8 mouse cellular contexts compared by ENCODE assay signal in the genomic region with DNA sequence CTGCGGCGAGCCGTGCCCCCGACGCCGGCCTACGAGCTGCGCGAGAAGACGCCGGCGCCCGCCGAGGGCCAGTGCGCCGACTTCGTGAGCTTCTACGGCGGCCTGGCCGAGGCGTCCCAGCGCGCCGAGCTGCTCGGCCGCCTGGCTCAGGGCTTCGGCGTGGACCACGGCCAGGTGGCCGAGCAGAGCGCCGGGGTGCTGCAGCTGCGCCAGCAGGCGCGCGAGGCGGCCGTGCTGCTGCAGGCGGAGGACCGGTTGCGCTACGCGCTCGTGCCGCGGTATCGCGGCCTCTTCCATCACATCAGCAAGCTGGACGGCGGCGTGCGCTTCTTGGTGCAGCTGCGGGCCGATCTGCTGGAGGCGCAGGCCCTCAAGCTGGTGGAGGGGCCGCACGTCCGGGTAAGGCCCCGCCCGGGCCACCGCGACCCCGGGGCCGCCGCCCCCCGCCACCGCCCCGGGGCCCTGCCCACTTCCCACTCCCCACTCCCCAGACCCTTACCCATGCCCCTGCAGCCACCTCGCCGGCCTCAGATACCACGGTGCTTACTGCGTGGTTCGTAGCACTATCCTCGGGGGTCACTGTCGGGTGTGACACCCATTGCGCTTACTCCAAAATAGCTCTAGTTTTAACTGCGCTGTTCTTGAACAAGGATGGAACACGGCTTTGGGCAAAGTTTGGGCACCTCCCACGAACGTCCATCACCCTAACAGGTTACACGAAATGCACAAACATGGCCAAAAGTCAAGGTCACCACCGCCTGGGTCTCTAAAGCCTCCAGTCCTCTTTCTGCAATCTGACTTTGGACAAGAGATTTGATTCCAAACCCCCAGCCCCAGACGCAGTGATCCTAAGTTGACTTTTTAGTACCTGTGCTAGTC. TPM values are rescaled to one million over a fixed set of nuclear protein-coding genes. Genes with fewer than 3 reads are reported as not detected.
DNase-seq lines count a peak whose midpoint lies in the region; ATAC-seq and TF ChIP-seq lines count a peak whose summit lies in the region.

No protein-coding gene starts in this region.

- peak overlapping the region; percentile 78 for H3K27ac ChIP-seq in kidney, embryonic 15.5 days
- peak overlapping the region; percentile 38 for H3K27ac ChIP-seq in MEL (ENCODE audit: control insufficient read depth, low read depth, low read length)
- peak overlapping the region; percentile 52; the same call in 1 of the 2 replicates for H3K27ac ChIP-seq in embryonic facial prominence, embryonic 11.5 days (replicated peaks; ENCODE audit: low read depth, low read length)
- peak overlapping the region; percentile 94 for H3K27ac ChIP-seq in hindbrain, postnatal 0 days
- H3K27ac ChIP-seq in midbrain, embryonic 13.5 days, result peak overlapping the region; percentile 92

- peaks cover 19% of the 10 kb centered on the region for H3K4me1 ChIP-seq in kidney, embryonic 15.5 days
- H3K4me1 ChIP-seq in MEL (ENCODE audit: control insufficient read depth in 1 of 2, insufficient read depth in 2 of 2, low read length in 2 of 2), result peaks cover 0 to 8% of the 10 kb centered on the region in 2 experiments; a peak in 3 of 4 replicates
- no peaks in the 10 kb centered on the region for H3K4me1 ChIP-seq in embryonic facial prominence, embryonic 11.5 days (ENCODE audit: control insufficient read depth, insufficient read depth, low read length)
- peaks cover 11% of the 10 kb centered on the region for H3K4me1 ChIP-seq in hindbrain, postnatal 0 days (ENCODE audit: insufficient read depth, low read length)
- H3K4me1 ChIP-seq in midbrain, embryonic 13.5 days (replicated peaks), result peaks cover 21% of the 10 kb centered on the region

- 0 out of 2 replicates have a peak, but pooled peaks cover 3% of the 10 kb centered on the region for H3K36me3 ChIP-seq in kidney, embryonic 15.5 days
- H3K36me3 ChIP-seq in MEL (ENCODE audit: control insufficient read depth in 1 of 2, insufficient read depth in 2 of 2, low read length in 2 of 2), result peaks cover 0 to 6% of the 10 kb centered on the region in 2 experiments; a peak in 1 of 4 replicates
- no peaks in the 10 kb centered on the region for H3K36me3 ChIP-seq in embryonic facial prominence, embryonic 11.5 days (replicated peaks; ENCODE audit: control insufficient read depth, insufficient read depth, low read depth, low read length)
- no peaks in the 10 kb centered on the region for H3K36me3 ChIP-seq in hindbrain, postnatal 0 days (ENCODE audit: insufficient read depth, low read length)
- 0 out of 2 replicates have a peak, but pooled peaks cover 8% of the 10 kb centered on the region for H3K36me3 ChIP-seq in midbrain, embryonic 13.5 days

- peaks cover 10% of the 10 kb centered on the region for H3K79me2 ChIP-seq in MEL (ENCODE audit: control insufficient read depth, insufficient read depth, low read length, poor library complexity)

- H3K4me2 ChIP-seq in kidney, embryonic 15.5 days, result peak overlapping the region; percentile 99
- H3K4me2 ChIP-seq in embryonic facial prominence, embryonic 11.5 days (ENCODE audit: low read depth, low read length), result peak overlapping the region; percentile 99
- peak overlapping the region; percentile 99 for H3K4me2 ChIP-seq in hindbrain, postnatal 0 days (ENCODE audit: low read depth, low read length)
- H3K4me2 ChIP-seq in midbrain, embryonic 13.5 days (replicated peaks), result peak overlapping the region; percentile 100

- no peak for TF ChIP-seq CTCF in MEL (IDR thresholded peaks at IDR 0.05 in 2 of 3, conservative IDR thresholded peaks at IDR 0.05 in 1 of 3; ENCODE audit: control insufficient read depth in 1 of 3, insufficient read depth in 1 of 3, low read depth in 2 of 3, low read length in 3 of 3, poor library complexity in 1 of 3, severe bottlenecking in 1 of 3)
- no peak for TF ChIP-seq CTCF in hindbrain, postnatal 0 days (IDR thresholded peaks at IDR 0.05; ENCODE audit: low read depth)

- H3K9me3 ChIP-seq in kidney, embryonic 15.5 days (replicated peaks), result no peaks in the 10 kb centered on the region
- no peaks in the 10 kb centered on the region for H3K9me3 ChIP-seq in MEL (replicated peaks; ENCODE audit: insufficient read depth, low read length)
- H3K9me3 ChIP-seq in embryonic facial prominence, embryonic 11.5 days (replicated peaks; ENCODE audit: control insufficient read depth, low read length), result no peaks in the 10 kb centered on the region
- no peaks in the 10 kb centered on the region for H3K9me3 ChIP-seq in hindbrain, postnatal 0 days (ENCODE audit: low read length)
- H3K9me3 ChIP-seq in midbrain, embryonic 13.5 days, result no peaks in the 10 kb centered on the region

- H3K9ac ChIP-seq in kidney, embryonic 15.5 days, result peak overlapping the region; percentile 83
- peak overlapping the region; percentile 95 for H3K9ac ChIP-seq in MEL (ENCODE audit: control insufficient read depth, low read depth, low read length, poor library complexity, severe bottlenecking)
- peak overlapping the region; percentile 82 for H3K9ac ChIP-seq in embryonic facial prominence, embryonic 11.5 days (replicated peaks; ENCODE audit: low read length)
- peak overlapping the region; percentile 94 for H3K9ac ChIP-seq in hindbrain, postnatal 0 days (replicated peaks; ENCODE audit: low read length)
- peak overlapping the region; percentile 95 for H3K9ac ChIP-seq in midbrain, embryonic 13.5 days (replicated peaks)

- TF ChIP-seq POLR2A in MEL (IDR thresholded peaks at IDR 0.05; ENCODE audit: control insufficient read depth in 1 of 2, insufficient read depth in 1 of 2, low read depth in 1 of 2, low read length in 2 of 2, poor library complexity in 1 of 2), result no peak; a peak in 1 of 4 replicates

- 5% methylated on average over 77 of the region's 83 CpGs for whole genome bisulfite sequencing in kidney, embryonic 15.5 days
- WGBS in embryonic facial prominence, embryonic 11.5 days, result 10% methylated on average over 47 of the region's 83 CpGs
- 6% methylated on average over 77 of the region's 83 CpGs for WGBS in hindbrain, postnatal 0 days
- WGBS in midbrain, embryonic 13.5 days, result 5% methylated on average over 78 of the region's 83 CpGs

- DNase-seq in kidney, adult 11 months, result no peak
- DNase-seq in MEL (ENCODE audit: low read depth, low spot score), result peak; percentile 52
- DNase-seq in embryonic facial prominence, embryonic 11.5 days (ENCODE audit: low spot score), result peak; percentile 41
- DNase-seq in hindbrain, postnatal 0 days (ENCODE audit: low spot score), result no peak
- no peak for DNase-seq in layer of hippocampus, postnatal 10 days (ENCODE audit: low spot score in 2 of 2)

- peak overlapping the region; percentile 85 for H3K4me3 ChIP-seq in kidney, embryonic 15.5 days (replicated peaks)
- peak overlapping the region; percentile 56 to 72 for H3K4me3 ChIP-seq in MEL (ENCODE audit: control insufficient read depth in 1 of 2, insufficient read depth in 1 of 2, low read depth in 2 of 2, low read length in 2 of 2)
- H3K4me3 ChIP-seq in embryonic facial prominence, embryonic 11.5 days (ENCODE audit: low read depth, low read length), result peak overlapping the region; percentile 89
- peak overlapping the region; percentile 77 for H3K4me3 ChIP-seq in hindbrain, postnatal 0 days (ENCODE audit: low read length)
- peak overlapping the region; percentile 92 for H3K4me3 ChIP-seq in midbrain, embryonic 13.5 days (replicated peaks)

- no peak for TF ChIP-seq RAD21 in MEL (IDR thresholded peaks at IDR 0.05; ENCODE audit: low read depth, low read length)

- ATAC-seq in kidney, embryonic 15.5 days (replicated peaks; ENCODE audit: low FRiP score), result peak; percentile 59
- peak; percentile 31 for ATAC-seq in embryonic facial prominence, embryonic 11.5 days (replicated peaks; ENCODE audit: insufficient number of reproducible peaks, low FRiP score, low TSS enrichment, low read depth)
- ATAC-seq in hindbrain, postnatal 0 days, result peak; percentile 66
- peak; percentile 65 for ATAC-seq in midbrain, embryonic 13.5 days
- no peak for ATAC-seq in inflammation-experienced regulatory T-cells, adult 6 months

- TF ChIP-seq EP300 in MEL (IDR thresholded peaks at IDR 0.05; ENCODE audit: low read depth in 1 of 2, low read length in 2 of 2), result no peak

- H3K27me3 ChIP-seq in kidney, embryonic 15.5 days, result no peaks in the 10 kb centered on the region
- no peaks in the 10 kb centered on the region; a peak in 1 of 4 replicates for H3K27me3 ChIP-seq in MEL (ENCODE audit: control insufficient read depth in 1 of 2, insufficient read depth in 2 of 2, low read length in 2 of 2)
- no peaks in the 10 kb centered on the region for H3K27me3 ChIP-seq in embryonic facial prominence, embryonic 11.5 days (ENCODE audit: control insufficient read depth, insufficient read depth, low read length)
- H3K27me3 ChIP-seq in hindbrain, postnatal 0 days (ENCODE audit: insufficient read depth, low read length), result no peaks in the 10 kb centered on the region
- 0 out of 2 replicates have a peak, but pooled peaks cover under 1% of the 10 kb centered on the region for H3K27me3 ChIP-seq in midbrain, embryonic 13.5 days

RNA-seq across cellular contexts. Expression of a gene that starts 0.6 kb away (rescaled TPM):
- 11.7 and 12.8 TPM in 2 replicates for polyA plus RNA-seq in kidney, embryonic 15.5 days (2015; fragmentation: Nextera tagmentation; extraction: Ambion mirVana)
- 5.8 and 7.2 TPM in 2 replicates for total RNA-seq in MEL (2012; rRNA removed)
- polyA plus RNA-seq in MEL (2012; ENCODE audit: insufficient read depth in 1 of 2, insufficient read length in 2 of 2, low read depth in 1 of 2, low replicate concordance in 2 of 2, missing spikeins in 1 of 2), result 10 to 100 TPM in 1 of 2 experiments, not detected in 1; 13.2 TPM
- 9.8 and 10.4 TPM in 2 replicates for polyA plus RNA-seq in embryonic facial prominence, embryonic 11.5 days (2014; fragmentation: Nextera tagmentation; extraction: Ambion mirVana)
- total RNA-seq in hindbrain, postnatal 0 days (2014; rRNA removed), result 36.6 and 37.2 TPM in 2 replicates
- 20.0 TPM in 2 replicates for polyA plus RNA-seq in hindbrain, postnatal 0 days (2015; fragmentation: Nextera tagmentation; extraction: Ambion mirVana)
- polyA plus RNA-seq in midbrain, embryonic 13.5 days (2015; fragmentation: Nextera tagmentation; extraction: Ambion mirVana), result 11.8 and 13.8 TPM in 2 replicates
- 1 to 10 TPM; 2.6 to 7.3 (median 7.1) TPM for polyA plus RNA-seq in inflammation-experienced regulatory T-cells, adult 6 months (2017; shearing (Covaris generic))
- 10 to 100 TPM; 20.3 to 22.3 TPM for total RNA-seq in layer of hippocampus, postnatal 10 days (2021)

RNA-seq across cellular contexts. Expression of a gene that starts 38.6 kb away (rescaled TPM):
- polyA plus RNA-seq in kidney, embryonic 15.5 days (2015; fragmentation: Nextera tagmentation; extraction: Ambion mirVana), result 2.0 and 3.5 TPM in 2 replicates
- total RNA-seq in MEL (2012; rRNA removed), result 0.08 TPM in 1 of 2 replicates, not detected in the other
- polyA plus RNA-seq in MEL (2012; ENCODE audit: insufficient read depth in 1 of 2, insufficient read length in 2 of 2, low read depth in 1 of 2, low replicate concordance in 2 of 2, missing spikeins in 1 of 2), result under 1 TPM in 1 of 2 experiments, not detected in 1; 0.84 TPM
- 0.08 and 0.53 TPM in 2 replicates for polyA plus RNA-seq in embryonic facial prominence, embryonic 11.5 days (2014; fragmentation: Nextera tagmentation; extraction: Ambion mirVana)
- not detected in 2 replicates for total RNA-seq in hindbrain, postnatal 0 days (2014; rRNA removed)
- polyA plus RNA-seq in hindbrain, postnatal 0 days (2015; fragmentation: Nextera tagmentation; extraction: Ambion mirVana), result 0.29 and 0.45 TPM in 2 replicates
- polyA plus RNA-seq in midbrain, embryonic 13.5 days (2015; fragmentation: Nextera tagmentation; extraction: Ambion mirVana), result 0.10 and 0.28 TPM in 2 replicates
- 10 to 100 TPM; 15.6 to 28.0 (median 24.5) TPM for polyA plus RNA-seq in inflammation-experienced regulatory T-cells, adult 6 months (2017; shearing (Covaris generic))
- total RNA-seq in layer of hippocampus, postnatal 10 days (2021), result under 1 TPM; 0.25 to 0.33 TPM

RNA-seq across cellular contexts. Expression of a gene that starts 51.0 kb away (rescaled TPM):
- 322 TPM in 2 replicates for polyA plus RNA-seq in kidney, embryonic 15.5 days (2015; fragmentation: Nextera tagmentation; extraction: Ambion mirVana)
- 91.8 and 109 TPM in 2 replicates for total RNA-seq in MEL (2012; rRNA removed)
- 100 to 1,000 TPM in 1 of 2 experiments, not detected in 1; 128 TPM for polyA plus RNA-seq in MEL (2012; ENCODE audit: insufficient read depth in 1 of 2, insufficient read length in 2 of 2, low read depth in 1 of 2, low replicate concordance in 2 of 2, missing spikeins in 1 of 2)
- 311 and 315 TPM in 2 replicates for polyA plus RNA-seq in embryonic facial prominence, embryonic 11.5 days (2014; fragmentation: Nextera tagmentation; extraction: Ambion mirVana)
- 297 and 301 TPM in 2 replicates for total RNA-seq in hindbrain, postnatal 0 days (2014; rRNA removed)
- polyA plus RNA-seq in hindbrain, postnatal 0 days (2015; fragmentation: Nextera tagmentation; extraction: Ambion mirVana), result 995 and 1,006 TPM in 2 replicates
- polyA plus RNA-seq in midbrain, embryonic 13.5 days (2015; fragmentation: Nextera tagmentation; extraction: Ambion mirVana), result 582 and 588 TPM in 2 replicates
- polyA plus RNA-seq in inflammation-experienced regulatory T-cells, adult 6 months (2017; shearing (Covaris generic)), result 100 to 1,000 TPM; 199 to 226 (median 213) TPM
- total RNA-seq in layer of hippocampus, postnatal 10 days (2021), result 100 to 1,000 TPM; 561 to 593 TPM

RNA-seq across cellular contexts. Expression of a gene that starts 51.2 kb away (rescaled TPM):
- polyA plus RNA-seq in kidney, embryonic 15.5 days (2015; fragmentation: Nextera tagmentation; extraction: Ambion mirVana), result 2.3 and 3.3 TPM in 2 replicates
- not detected in 2 replicates for total RNA-seq in MEL (2012; rRNA removed)
- polyA plus RNA-seq in MEL (2012; ENCODE audit: insufficient read depth in 1 of 2, insufficient read length in 2 of 2, low read depth in 1 of 2, low replicate concordance in 2 of 2, missing spikeins in 1 of 2), result under 1 TPM in 1 of 2 experiments, not detected in 1; 0.06 TPM
- polyA plus RNA-seq in embryonic facial prominence, embryonic 11.5 days (2014; fragmentation: Nextera tagmentation; extraction: Ambion mirVana), result 9.2 and 11.9 TPM in 2 replicates
- 70.9 and 73.3 TPM in 2 replicates for total RNA-seq in hindbrain, postnatal 0 days (2014; rRNA removed)
- polyA plus RNA-seq in hindbrain, postnatal 0 days (2015; fragmentation: Nextera tagmentation; extraction: Ambion mirVana), result 53.9 and 61.5 TPM in 2 replicates
- 34.9 and 37.6 TPM in 2 replicates for polyA plus RNA-seq in midbrain, embryonic 13.5 days (2015; fragmentation: Nextera tagmentation; extraction: Ambion mirVana)
- not detected for polyA plus RNA-seq in inflammation-experienced regulatory T-cells, adult 6 months (2017; shearing (Covaris generic))
- 100 to 1,000 TPM; 112 to 114 TPM for total RNA-seq in layer of hippocampus, postnatal 10 days (2021)

Comparison
In these comparisons a context has a peak if more than half of its experiments do, and no peak if none do; other contexts are left out.
1. H3K27ac ChIP-seq: peak in every context shown above with its lines; median percentile 94 in hindbrain, postnatal 0 days; 92 in midbrain, embryonic 13.5 days; 78 in kidney, embryonic 15.5 days; 52 in embryonic facial prominence, embryonic 11.5 days; 38 in MEL.
2. DNase-seq: peak in MEL (single experiment) and embryonic facial prominence, embryonic 11.5 days (single experiment); none in kidney, adult 11 months (single experiment), hindbrain, postnatal 0 days (single experiment) and layer of hippocampus, postnatal 10 days (0 of 2).
3. Peak in every context shown above with its lines, with median percentiles within 50 percentile points of each other: H3K4me2 ChIP-seq, H3K4me3 ChIP-seq and H3K9ac ChIP-seq.